Mouse (Mus musculus) cerebellum, adult 18-20 months (tissue): ENCODE measurements around the gene Tecpr2.

Experiments
- DNase-seq, 2 experiments: peaks; one replicate each; pipeline ENCODE4 v3.0.0; 2021

The Tecpr2 gene

GRCm38 (mm10) chr12:110979808-110980207, 90.7 kb downstream of the Tecpr2 start:
- no peak for DNase-seq

GRCm38 (mm10) chr12:110981736-110982135, 92.7 kb downstream of the Tecpr2 start:
- DNase-seq = no peak

GRCm38 (mm10) chr12:110983083-110983482, 94.0 kb downstream of the Tecpr2 start:
- no peak for DNase-seq

GRCm38 (mm10) chr12:110983714-110984113, 94.7 kb downstream of the Tecpr2 start:
- no peak for DNase-seq

GRCm38 (mm10) chr12:110984598-110984997, 95.5 kb downstream of the Tecpr2 start:
- no peak for DNase-seq

GRCm38 (mm10) chr12:110985141-110985540, 96.1 kb downstream of the Tecpr2 start:
- DNase-seq = no peak

GRCm38 (mm10) chr12:110986536-110987425, 97.7 kb downstream of the Tecpr2 start:
- DNase-seq = no peak

GRCm38 (mm10) chr12:110989409-110989808, 100.3 kb downstream of the Tecpr2 start:
- DNase-seq = no peak

GRCm38 (mm10) chr12:110990500-110990899, 101.4 kb downstream of the Tecpr2 start:
- no peak for DNase-seq

- DNase-seq = peak; percentile 68 to 72
Measured at GRCm38 (mm10) chr12:110991361-110992127, 102.5 kb downstream of the Tecpr2 start.

- peak; percentile 91 to 97 for DNase-seq
Measured at GRCm38 (mm10) chr12:110992128-110992553, 103.1 kb downstream of the Tecpr2 start.

GRCm38 (mm10) chr12:110992771-110993170, 103.7 kb downstream of the Tecpr2 start:
- DNase-seq = peak; percentile 21 to 33

GRCm38 (mm10) chr12:110993226-110993625, 104.2 kb downstream of the Tecpr2 start:
- DNase-seq = no peak

- no peak for DNase-seq
Measured at GRCm38 (mm10) chr12:110994666-110995065, 105.6 kb downstream of the Tecpr2 start.

GRCm38 (mm10) chr12:110998092-110998491, 109.0 kb downstream of the Tecpr2 start:
- no peak for DNase-seq

GRCm38 (mm10) chr12:110999820-111000219, 110.8 kb downstream of the Tecpr2 start:
- no peak for DNase-seq

- DNase-seq = no peak
Measured at GRCm38 (mm10) chr12:111000956-111001355, 111.9 kb downstream of the Tecpr2 start.

- no peak for DNase-seq
Measured at GRCm38 (mm10) chr12:111004142-111004541, 115.1 kb downstream of the Tecpr2 start.

- DNase-seq = no peak
Measured at GRCm38 (mm10) chr12:111005803-111006202, 116.7 kb downstream of the Tecpr2 start.

- DNase-seq = no peak
Measured at GRCm38 (mm10) chr12:111006339-111006738, 117.3 kb downstream of the Tecpr2 start.

GRCm38 (mm10) chr12:111007134-111008103, 118.4 kb downstream of the Tecpr2 start:
- DNase-seq = no peak
